Mouse (Mus musculus) limb, embryonic 10.5 days (tissue): Measurements from ENCODE around the gene Klhl22. TPM values are rescaled to one million over a fixed set of nuclear protein-coding genes. Genes with fewer than 3 reads are reported as not detected.

Source experiments
- DNase-seq: peaks from one replicate; pipeline ENCODE4 v3.0.0-alpha.2; 2017; ENCODE audit warnings: low spot score
- H3K27ac ChIP-seq: fragments of 300-500 bp; sonication (generic); 2 replicates; pipeline ENCODE4 v1.5.1; 2016; ENCODE audit warnings: mild to moderate bottlenecking
- H3K27me3 ChIP-seq: fragments of 300-500 bp; sonication (generic); 2 replicates; pipeline ENCODE4 v1.6.1; 2016; ENCODE audit warnings: low read depth, mild to moderate bottlenecking; ENCODE audit not compliant: poor library complexity, severe bottlenecking
- H3K36me3 ChIP-seq: fragments of 300-500 bp; sonication (generic); 2 replicates; pipeline ENCODE4 v1.6.1; 2016; ENCODE audit warnings: mild to moderate bottlenecking, moderate library complexity
- H3K4me1 ChIP-seq: fragments of 300-500 bp; sonication (generic); 2 replicates; pipeline ENCODE4 v1.6.1; 2016
- H3K4me3 ChIP-seq: fragments of 300-500 bp; sonication (generic); 2 replicates; pipeline ENCODE4 v1.5.1; 2016; ENCODE audit warnings: mild to moderate bottlenecking, moderate library complexity
- H3K9me3 ChIP-seq: fragments of 300-500 bp; sonication (generic); replicated peaks from 2 replicates; pipeline ENCODE4 v1.6.1; 2016; ENCODE audit warnings: mild to moderate bottlenecking
- WGBS: fragments of 180-500 bp; shearing (Covaris S2); methylation state at CpG from one replicate; pipeline ENCODE4 v1.1.7; 2016; 5-methylcytosine and 5-hydroxymethylcytosine counted together
- polyA plus RNA-seq: library from polyadenylated mRNA; unstranded; fragments of >200 nt; fragmentation: Nextera tagmentation; extraction: Ambion mirVana; gene quantifications from 2 replicates; pipeline ENCODE4 v1.2.1, GENCODE M21; 2016

The Klhl22 gene
- polyA plus RNA-seq: 70.4 and 81.3 TPM in 2 replicates

DNA sequence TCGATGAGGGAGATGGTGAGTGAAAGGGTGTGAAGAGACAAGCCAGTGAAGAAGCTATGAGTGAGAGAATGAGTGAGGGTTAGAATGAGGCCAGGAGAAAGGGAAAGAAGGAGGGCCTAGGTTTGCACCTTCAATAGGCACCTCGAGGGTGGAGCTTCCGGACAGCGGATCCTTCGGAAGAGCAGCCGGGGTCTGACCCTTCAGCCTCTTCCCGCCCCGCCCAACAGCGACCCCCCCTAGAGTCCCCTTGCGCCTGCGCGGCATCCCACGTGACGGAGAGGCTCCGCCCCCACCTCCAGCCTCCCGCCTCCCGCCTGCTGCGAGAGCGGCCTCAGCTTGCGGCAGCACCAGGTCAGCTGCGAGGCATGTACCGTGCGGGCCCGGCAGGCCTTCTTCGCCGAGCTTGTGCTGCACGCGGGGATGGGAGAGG lies at the start of gene Klhl22:
TSS of gene Klhl22 (plus strand) at position 275 of the 430 bp plus-strand sequence.
- H3K4me1 ChIP-seq: peaks cover 31% of the 10 kb centered on the region
- H3K4me3 ChIP-seq: peak within 1 kb of the TSS; percentile 78
- peak within 1 kb of the TSS; percentile 97 for H3K27ac ChIP-seq
- H3K9me3 ChIP-seq: no peaks in the 10 kb centered on the region
- peak; percentile 97 for DNase-seq
- peaks cover 28% of the 10 kb centered on the region for H3K36me3 ChIP-seq
- 2% methylated on average over 28 of the region's 28 CpGs for WGBS
- peaks cover 10% of the 10 kb centered on the region; the same call in 1 of the 2 replicates for H3K27me3 ChIP-seq

GRCm38 (mm10) chr16:17717791-17718190 lies 41.6 kb upstream of the Klhl22 start:
- peaks cover 16% of the 10 kb centered on the region for H3K36me3 ChIP-seq
- 90% methylated on average over 1 of the region's 1 CpGs for WGBS
- H3K27me3 ChIP-seq: no peaks in the 10 kb centered on the region
- H3K9me3 ChIP-seq: no peaks in the 10 kb centered on the region
- H3K4me3 ChIP-seq: no peak overlapping the region
- H3K4me1 ChIP-seq: peaks cover 11% of the 10 kb centered on the region
- no peak for DNase-seq
- no peak overlapping the region for H3K27ac ChIP-seq

GRCm38 (mm10) chr16:17721114-17721808 lies 38.2 kb upstream of the Klhl22 start:
- peaks cover 14% of the 10 kb centered on the region for H3K4me1 ChIP-seq
- H3K9me3 ChIP-seq: no peaks in the 10 kb centered on the region
- WGBS: 75% methylated on average over 9 of the region's 9 CpGs
- no peaks in the 10 kb centered on the region for H3K27me3 ChIP-seq
- peak overlapping the region; percentile 95 for H3K4me3 ChIP-seq
- DNase-seq: no peak
- no peak overlapping the region for H3K27ac ChIP-seq
- H3K36me3 ChIP-seq: peaks cover 11% of the 10 kb centered on the region

- Histone ChIP-seq H3K27ac (peak overlapping the region; percentile 91), H3K9me3 (no peaks in the 10 kb centered on the region), H3K4me1 (peaks cover 16% of the 10 kb centered on the region), H3K36me3 (peaks cover 9% of the 10 kb centered on the region; the same call in 1 of the 2 replicates), H3K27me3 (no peaks in the 10 kb centered on the region), H3K4me3 (peak overlapping the region; percentile 95)
- DNase-seq: no peak
- 8% methylated on average over 10 of the region's 10 CpGs for WGBS
These were observed 37.5 kb upstream of the Klhl22 start for GRCm38 (mm10) chr16:17721822-17722460.

- H3K4me3 ChIP-seq: peak overlapping the region; percentile 95
- DNase-seq: peak; percentile 94
- 3% methylated on average over 42 of the region's 44 CpGs for WGBS
- H3K27me3 ChIP-seq: no peaks in the 10 kb centered on the region
- H3K9me3 ChIP-seq: no peaks in the 10 kb centered on the region
- peaks cover 20% of the 10 kb centered on the region for H3K4me1 ChIP-seq
- peak overlapping the region; percentile 91 for H3K27ac ChIP-seq
- peaks cover 9% of the 10 kb centered on the region; the same call in 1 of the 2 replicates for H3K36me3 ChIP-seq
These were observed 36.7 kb upstream of the Klhl22 start for GRCm38 (mm10) chr16:17722461-17723324.

- no peak for DNase-seq
- Histone ChIP-seq H3K36me3 (peaks cover 9% of the 10 kb centered on the region; the same call in 1 of the 2 replicates), H3K4me1 (peaks cover 22% of the 10 kb centered on the region), H3K9me3 (no peaks in the 10 kb centered on the region), H3K27me3 (no peaks in the 10 kb centered on the region), H3K4me3 (peak overlapping the region; percentile 95; the same call in 1 of the 2 replicates), H3K27ac (peak overlapping the region; percentile 91)
- WGBS: 87% methylated on average over 1 of the region's 1 CpGs
These were observed 36.1 kb upstream of the Klhl22 start for GRCm38 (mm10) chr16:17723325-17723626.

GRCm38 (mm10) chr16:17724448-17724847 lies 35.0 kb upstream of the Klhl22 start:
- Histone ChIP-seq H3K36me3 (peaks cover 8% of the 10 kb centered on the region; the same call in 1 of the 2 replicates), H3K9me3 (no peaks in the 10 kb centered on the region)
- WGBS: 93% methylated on average over 3 of the region's 3 CpGs

GRCm38 (mm10) chr16:17727179-17727861 lies 32.1 kb upstream of the Klhl22 start:
- Histone ChIP-seq H3K4me1 (peaks cover 12% of the 10 kb centered on the region; the same call in 1 of the 2 replicates), H3K4me3 (no peak overlapping the region), H3K27me3 (no peaks in the 10 kb centered on the region), H3K27ac (no peak overlapping the region), H3K36me3 (no peaks in the 10 kb centered on the region), H3K9me3 (no peaks in the 10 kb centered on the region)
- WGBS: 14% methylated on average over 5 of the region's 5 CpGs
- no peak for DNase-seq

More at GRCm38 (mm10) chr16:17724448-17724847, 35.0 kb upstream of the Klhl22 start:
- no peak overlapping the region for H3K4me3 ChIP-seq
- H3K27me3 ChIP-seq: no peaks in the 10 kb centered on the region
- no peak for DNase-seq
- no peak overlapping the region for H3K27ac ChIP-seq
- peaks cover 22% of the 10 kb centered on the region for H3K4me1 ChIP-seq

DNA sequence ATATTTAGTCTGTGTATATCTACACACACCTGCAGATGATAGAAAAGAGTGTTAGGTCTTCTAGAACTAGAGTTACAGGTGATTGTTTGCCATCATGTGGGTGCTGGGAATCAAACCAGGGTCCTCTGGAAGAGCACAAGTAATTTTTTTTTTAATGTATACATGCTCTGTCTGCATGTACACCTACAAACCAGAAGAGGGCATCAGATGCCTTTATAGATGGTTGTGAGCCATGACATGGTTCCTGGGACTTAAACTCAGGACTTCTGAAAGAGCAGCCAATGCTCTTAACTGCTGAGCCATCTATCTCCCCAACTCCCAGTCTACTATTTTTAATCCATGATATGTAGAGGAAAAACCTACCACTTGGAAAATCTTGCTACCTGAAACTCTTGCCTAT lies 29.4 kb upstream of the Klhl22 start:
- Histone ChIP-seq H3K9me3 (no peaks in the 10 kb centered on the region), H3K4me1 (peaks cover 20% of the 10 kb centered on the region), H3K4me3 (no peak overlapping the region), H3K27me3 (peaks cover 12% of the 10 kb centered on the region), H3K27ac (no peak overlapping the region), H3K36me3 (no peaks in the 10 kb centered on the region)
- no peak for DNase-seq

DNA sequence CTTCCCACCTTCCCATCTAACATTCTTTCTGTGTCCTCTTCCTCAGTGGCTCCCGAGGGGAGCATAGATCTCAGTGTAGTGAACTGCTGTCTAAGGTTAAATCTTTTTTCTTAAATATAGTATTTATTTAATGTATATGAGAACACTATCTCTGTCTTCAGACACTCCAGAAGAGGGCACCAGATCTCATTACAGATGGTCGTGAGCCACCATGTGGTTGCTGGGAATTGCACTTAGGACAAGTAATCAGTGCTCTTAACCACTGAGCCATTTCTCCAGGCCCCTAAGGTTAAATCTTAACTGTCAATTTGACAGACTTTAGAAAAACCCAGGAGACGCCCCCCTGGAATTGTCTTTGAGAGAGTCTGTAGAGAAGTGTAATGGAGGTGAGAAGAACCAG lies 27.4 kb upstream of the Klhl22 start:
- WGBS: 37% methylated on average over 3 of the region's 3 CpGs
- Histone ChIP-seq H3K4me3 (no peak overlapping the region), H3K4me1 (peaks cover 18% of the 10 kb centered on the region)

GRCm38 (mm10) chr16:17732431-17732830 lies 27.0 kb upstream of the Klhl22 start:
- no peaks in the 10 kb centered on the region for H3K36me3 ChIP-seq

More for the DNA sequence above, 27.4 kb upstream of the Klhl22 start:
- H3K27ac ChIP-seq: no peak overlapping the region
- peaks cover 20% of the 10 kb centered on the region for H3K27me3 ChIP-seq
- DNase-seq: no peak
- H3K9me3 ChIP-seq: no peaks in the 10 kb centered on the region
- no peaks in the 10 kb centered on the region for H3K36me3 ChIP-seq

DNA sequence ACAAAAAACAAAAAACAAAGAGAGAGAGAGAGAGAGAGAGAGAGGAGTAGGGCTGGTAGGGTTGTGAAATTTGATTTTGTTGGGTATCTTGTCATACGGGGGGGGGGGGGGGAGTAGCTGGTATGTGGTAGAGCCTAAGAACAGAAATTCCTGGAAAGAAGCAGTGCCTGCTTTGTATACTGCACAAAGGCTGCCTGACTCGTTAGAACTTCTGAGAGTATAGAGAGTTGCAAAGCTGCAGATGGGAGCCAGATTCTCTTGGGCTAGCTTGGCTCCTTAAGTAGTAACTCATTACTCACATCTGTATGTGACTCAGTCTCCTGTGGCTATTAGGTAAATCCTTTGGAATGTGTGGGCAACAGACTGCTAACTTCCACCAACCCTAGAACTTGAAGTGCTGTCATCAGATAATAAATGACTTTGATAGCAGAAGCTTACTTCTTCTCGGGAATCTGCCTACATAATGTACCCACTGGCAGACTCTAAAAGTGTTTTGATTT lies 26.5 kb upstream of the Klhl22 start, which contains the start of gene Med15:
TSS of gene Med15 (minus strand) at position 51 of the 500 bp plus-strand sequence.
- H3K36me3 ChIP-seq: no peaks in the 10 kb centered on the region
- no peak within 1 kb of the TSS for H3K27ac ChIP-seq
- no peak within 1 kb of the TSS for H3K4me3 ChIP-seq
- H3K9me3 ChIP-seq: no peaks in the 10 kb centered on the region
- 38% methylated on average over 3 of the region's 3 CpGs for WGBS
- no peak for DNase-seq
- peaks cover 12% of the 10 kb centered on the region for H3K4me1 ChIP-seq
- peaks cover 20% of the 10 kb centered on the region for H3K27me3 ChIP-seq

More at GRCm38 (mm10) chr16:17732431-17732830, 27.0 kb upstream of the Klhl22 start:
- H3K9me3 ChIP-seq: no peaks in the 10 kb centered on the region
- H3K27me3 ChIP-seq: peaks cover 20% of the 10 kb centered on the region
- 69% methylated on average over 6 of the region's 6 CpGs for WGBS
- H3K27ac ChIP-seq: no peak overlapping the region
- H3K4me3 ChIP-seq: no peak overlapping the region
- no peak for DNase-seq
- peaks cover 16% of the 10 kb centered on the region for H3K4me1 ChIP-seq
